In genomic region chr14:55711786-55712185, GRCm38 (mm10) we compare ENCODE assay signal across 1 mouse cellular context.
TF ChIP-seq lines count a peak whose summit lies in the region.

No protein-coding gene starts in this region.

TF ChIP-seq in MEL, 35 proteins besides CTCF, POLR2A, EP300 and RAD21:
- TF ChIP-seq UBTF (IDR thresholded peaks at IDR 0.05; ENCODE audit: borderline replicate concordance, insufficient read depth, low read depth, low read length), result no peak
- no peak for TF ChIP-seq MAFK (IDR thresholded peaks at IDR 0.05; ENCODE audit: borderline replicate concordance, low read depth, low read length)
- TF ChIP-seq RCOR1 (IDR thresholded peaks at IDR 0.05; ENCODE audit: low read depth, low read length), result no peak
- no peak for TF ChIP-seq KAT2A (conservative IDR thresholded peaks at IDR 0.05; ENCODE audit: low read depth, low read length)
- no peak for TF ChIP-seq ZKSCAN1 (IDR thresholded peaks at IDR 0.05; ENCODE audit: low read depth, low read length)
- TF ChIP-seq POLR2AphosphoS2 (IDR thresholded peaks at IDR 0.05; ENCODE audit: low read length), result no peak
- TF ChIP-seq SIN3A (IDR thresholded peaks at IDR 0.05; ENCODE audit: low read length), result no peak
- TF ChIP-seq JUND (IDR thresholded peaks at IDR 0.05; ENCODE audit: low read depth, low read length), result no peak
- no peak for TF ChIP-seq ETS1 (IDR thresholded peaks at IDR 0.05; ENCODE audit: low read depth, low read length)
